22 mouse cellular contexts compared by ENCODE assay signal in genomic region chr13:91202564-91202963, GRCm38 (mm10).
"Had no signal": no experiment of that assay in that cellular context is flagged by ENCODE, and none has a peak within 500 bp of the region (broad histone marks: within the 10 kb centered on the region; RNA-seq: fewer than 3 reads in every experiment).

No protein-coding gene starts in this region.

- H3K9me3 ChIP-seq: liver, embryonic 12.5 days; midbrain, embryonic 10.5 days; midbrain, embryonic 12.5 days; neural tube, embryonic 13.5 days; neural tube, embryonic 15.5 days; stomach, embryonic 15.5 days had no signal

- H3K4me1 ChIP-seq: midbrain, embryonic 10.5 days; midbrain, embryonic 12.5 days; neural tube, embryonic 13.5 days; neural tube, embryonic 15.5 days; stomach, embryonic 15.5 days had no signal

- H3K36me3 ChIP-seq: liver, embryonic 12.5 days; midbrain, embryonic 10.5 days; midbrain, embryonic 12.5 days; neural tube, embryonic 15.5 days; stomach, embryonic 15.5 days had no signal

- H3K27ac ChIP-seq: liver, embryonic 12.5 days; liver, embryonic 14.5 days; midbrain, embryonic 10.5 days; midbrain, embryonic 12.5 days; neural tube, embryonic 13.5 days; neural tube, embryonic 15.5 days; stomach, embryonic 15.5 days; stomach, postnatal 0 days had no signal

- ATAC-seq: liver, embryonic 12.5 days; midbrain, embryonic 16.5 days had no signal

- H3K4me3 ChIP-seq: liver, embryonic 12.5 days; midbrain, embryonic 10.5 days; midbrain, embryonic 12.5 days; myocyte; neural tube, embryonic 13.5 days; neural tube, embryonic 15.5 days; stomach, embryonic 15.5 days had no signal

- DNase-seq: lung, adult 18-20 months; lung, embryonic 14.5 days; lung, postnatal 10 days; lung, postnatal 4 days; midbrain, embryonic 14.5 days; retina, postnatal 1 day; right cerebral cortex, adult 18-20 months; right cerebral cortex, postnatal 25 days; right cerebral cortex, postnatal 4 days; thymus, adult 2 months; thymus, postnatal 25 days; thymus, postnatal 4 days had no signal

- H3K27me3 ChIP-seq: liver, embryonic 12.5 days; midbrain, embryonic 12.5 days; neural tube, embryonic 13.5 days; neural tube, embryonic 15.5 days; stomach, embryonic 15.5 days had no signal
